Mouse (Mus musculus) forebrain, embryonic 14.5 days (tissue): Measurements from ENCODE around the gene Agbl1. TPM values are rescaled to one million over a fixed set of nuclear protein-coding genes. Genes with fewer than 3 reads are reported as not detected.
A peak's percentile ranks its signal among the peaks of the same experiment; 100 is the strongest.

ENCODE experiments used
- ATAC-seq: fragments of 200-750 bp; cut with Nextera tagmentation; 2 replicates; pipeline ENCODE4 v1.8.0; 2017; ENCODE audit warnings: mild to moderate bottlenecking, moderate library complexity
- DNase-seq: peaks from one replicate; pipeline ENCODE4 v3.0.0-alpha.2; 2015; ENCODE audit warnings: low spot score
- H3K27ac ChIP-seq: fragments of 300-500 bp; sonication (generic); 2 replicates; pipeline ENCODE4 v1.5.1; 2014; ENCODE audit warnings: low read depth, mild to moderate bottlenecking, control low read depth, low read length, moderate library complexity
- H3K27me3 ChIP-seq: fragments of 300-500 bp; sonication (generic); replicated peaks from 2 replicates; pipeline ENCODE4 v1.6.1; 2014; ENCODE audit warnings: low read length, control low read depth, mixed read lengths; ENCODE audit not compliant: control insufficient read depth, insufficient read depth
- H3K36me3 ChIP-seq: fragments of 300-500 bp; sonication (generic); 2 replicates; pipeline ENCODE4 v1.6.1; 2014; ENCODE audit warnings: low read length, control low read depth; ENCODE audit not compliant: control insufficient read depth, insufficient read depth
- H3K4me1 ChIP-seq: fragments of 300-500 bp; sonication (generic); 2 replicates; pipeline ENCODE4 v1.6.1; 2014; ENCODE audit warnings: antibody characterized with exemption, low read length, control low read depth; ENCODE audit not compliant: control insufficient read depth, insufficient read depth
- H3K4me2 ChIP-seq: fragments of 300-500 bp; sonication (generic); 2 replicates; pipeline ENCODE4 v1.6.1; 2014; ENCODE audit warnings: mild to moderate bottlenecking, control low read depth, low read length
- H3K4me3 ChIP-seq: fragments of 300-500 bp; sonication (generic); 2 replicates; pipeline ENCODE4 v1.5.1; 2014; ENCODE audit warnings: low read depth, low read length, control low read depth
- H3K9ac ChIP-seq: fragments of 300-500 bp; sonication (generic); 2 replicates; pipeline ENCODE4 v1.6.1; 2014; ENCODE audit warnings: mild to moderate bottlenecking, low read length, control low read depth, moderate library complexity
- H3K9me3 ChIP-seq: fragments of 300-500 bp; sonication (generic); replicated peaks from 2 replicates; pipeline ENCODE4 v1.6.1; 2016; ENCODE audit warnings: low read length, control low read depth, mixed read lengths; ENCODE audit not compliant: control insufficient read depth
- WGBS: fragments of 180-500 bp; shearing (Covaris S2); extraction: QIAGEN DNeasy Blood & Tissue Kit; methylation state at CpG from one replicate; pipeline ENCODE4 v1.1.7; 2014; 5-methylcytosine and 5-hydroxymethylcytosine counted together
- polyA plus RNA-seq: library from polyadenylated mRNA; unstranded; fragments of >200 nt; fragmentation: Nextera tagmentation; extraction: Ambion mirVana; gene quantifications from 2 replicates; pipeline ENCODE4 v1.2.1, GENCODE M21; 2014

Gene Agbl1
- polyA plus RNA-seq, 1 experiment from 2014 or later: 0.09 TPM

- WGBS: 41% methylated on average over 5 of the region's 5 CpGs
- Histone ChIP-seq H3K36me3 (no peaks in the 10 kb centered on the region), H3K27ac (no peak overlapping the region), H3K4me2 (no peak overlapping the region), H3K9ac (no peak overlapping the region), H3K4me3 (no peak overlapping the region), H3K27me3 (no peaks in the 10 kb centered on the region), H3K9me3 (no peaks in the 10 kb centered on the region), H3K4me1 (no peaks in the 10 kb centered on the region)
- no peak for ATAC-seq
- DNase-seq: no peak
Measured at GRCm38 (mm10) chr7:76777237-76777855, 547.7 kb downstream of the Agbl1 start.

- Histone ChIP-seq H3K9me3 (no peaks in the 10 kb centered on the region), H3K27ac (no peak overlapping the region), H3K27me3 (no peaks in the 10 kb centered on the region), H3K4me3 (no peak overlapping the region), H3K9ac (no peak overlapping the region), H3K36me3 (no peaks in the 10 kb centered on the region), H3K4me1 (no peaks in the 10 kb centered on the region), H3K4me2 (no peak overlapping the region)
- no peak for ATAC-seq
- 92% methylated on average over 4 of the region's 4 CpGs for WGBS
- DNase-seq: no peak
Measured at GRCm38 (mm10) chr7:76780446-76780845, 550.8 kb downstream of the Agbl1 start.

- Histone ChIP-seq H3K9me3 (no peaks in the 10 kb centered on the region), H3K4me3 (no peak overlapping the region), H3K36me3 (no peaks in the 10 kb centered on the region), H3K27ac (peak overlapping the region; percentile 70), H3K4me1 (peaks cover 5% of the 10 kb centered on the region), H3K27me3 (no peaks in the 10 kb centered on the region), H3K9ac (no peak overlapping the region), H3K4me2 (no peak overlapping the region)
- WGBS: 0% methylated on average over 1 of the region's 1 CpGs
- DNase-seq (peak; percentile 87), ATAC-seq (peak; percentile 95)
Measured at GRCm38 (mm10) chr7:76788561-76789306, 559.0 kb downstream of the Agbl1 start.

- 78% methylated on average over 2 of the region's 2 CpGs for WGBS
- no peak overlapping the region for H3K27ac ChIP-seq
- no peak for ATAC-seq
- H3K9ac ChIP-seq: no peak overlapping the region
- peaks cover 5% of the 10 kb centered on the region for H3K4me1 ChIP-seq
- H3K27me3 ChIP-seq: no peaks in the 10 kb centered on the region
- no peak overlapping the region for H3K4me3 ChIP-seq
- no peak overlapping the region for H3K4me2 ChIP-seq
- DNase-seq: no peak
- no peaks in the 10 kb centered on the region for H3K9me3 ChIP-seq
- H3K36me3 ChIP-seq: no peaks in the 10 kb centered on the region
Measured at GRCm38 (mm10) chr7:76790041-76790440, 560.4 kb downstream of the Agbl1 start.

- Histone ChIP-seq H3K4me2 (no peak overlapping the region), H3K4me3 (no peak overlapping the region), H3K27me3 (no peaks in the 10 kb centered on the region), H3K9me3 (no peaks in the 10 kb centered on the region), H3K4me1 (peaks cover 5% of the 10 kb centered on the region), H3K9ac (no peak overlapping the region), H3K36me3 (no peaks in the 10 kb centered on the region), H3K27ac (no peak overlapping the region)
- ATAC-seq (peak; percentile 63; the same call in 1 of the 2 replicates), DNase-seq (peak; percentile 70)
- 68% methylated on average over 4 of the region's 4 CpGs for WGBS
Measured at GRCm38 (mm10) chr7:76791247-76791646, 561.6 kb downstream of the Agbl1 start.

- no peak overlapping the region for H3K27ac ChIP-seq
- ATAC-seq: no peak
- no peaks in the 10 kb centered on the region for H3K4me1 ChIP-seq
- WGBS: 60% methylated on average over 3 of the region's 3 CpGs
- no peak overlapping the region for H3K9ac ChIP-seq
- H3K9me3 ChIP-seq: no peaks in the 10 kb centered on the region
- DNase-seq: no peak
- H3K27me3 ChIP-seq: no peaks in the 10 kb centered on the region
- no peak overlapping the region for H3K4me2 ChIP-seq
- H3K4me3 ChIP-seq: no peak overlapping the region
- no peaks in the 10 kb centered on the region for H3K36me3 ChIP-seq
Measured at GRCm38 (mm10) chr7:76810003-76810402, 580.3 kb downstream of the Agbl1 start.

GRCm38 (mm10) chr7:76820571-76820970, 590.9 kb downstream of the Agbl1 start:
- Histone ChIP-seq H3K4me3 (no peak overlapping the region), H3K9ac (no peak overlapping the region), H3K36me3 (no peaks in the 10 kb centered on the region), H3K4me1 (no peaks in the 10 kb centered on the region), H3K27ac (no peak overlapping the region), H3K27me3 (no peaks in the 10 kb centered on the region), H3K4me2 (no peak overlapping the region), H3K9me3 (no peaks in the 10 kb centered on the region)
- ATAC-seq (no peak), DNase-seq (no peak)
- 74% methylated on average over 2 of the region's 2 CpGs for WGBS

GRCm38 (mm10) chr7:76842146-76842545, 612.5 kb downstream of the Agbl1 start:
- ATAC-seq (no peak), DNase-seq (peak; percentile 44)
- Histone ChIP-seq H3K4me3 (no peak overlapping the region), H3K4me2 (no peak overlapping the region), H3K9ac (no peak overlapping the region), H3K27me3 (no peaks in the 10 kb centered on the region), H3K9me3 (no peaks in the 10 kb centered on the region), H3K4me1 (no peaks in the 10 kb centered on the region), H3K27ac (no peak overlapping the region), H3K36me3 (no peaks in the 10 kb centered on the region)
- WGBS: 79% methylated on average over 3 of the region's 3 CpGs
